Mouse (Mus musculus) frontal cortex, adult 2 months (tissue): ENCODE measurements around the gene Lrfn3. TPM values are rescaled to one million over a fixed set of nuclear protein-coding genes. Genes with fewer than 3 reads are reported as not detected.

Experiments
- DNase-seq, 2 experiments: peaks; one replicate each; pipeline ENCODE4 v3.0.0; 2022; ENCODE audit warnings: low spot score in 1 of 2; ENCODE audit errors: extremely low spot score in 1 of 2
- polyA plus RNA-seq: library from polyadenylated mRNA; depleted of rRNA; stranded (reverse); fragments of >200 nt; gene quantifications from 2 replicates; pipeline ENCODE4 v1.2.3, GENCODE M21; 2012; rRNA removed

Gene Lrfn3
- polyA plus RNA-seq = 19.8 and 22.2 TPM in 2 replicates

GRCm38 (mm10) chr7:30362652-30363343 is at the start of gene Lrfn3:
Gene Lrfn3, minus strand, starts transcription at chr7:30362772.
- peak in 1 of 2 experiments; percentile 80 for DNase-seq

- no peak for DNase-seq
Measured at GRCm38 (mm10) chr7:30411023-30411422, 48.5 kb upstream of the Lrfn3 start.

- no peak for DNase-seq
Measured at GRCm38 (mm10) chr7:30409789-30410188, 47.2 kb upstream of the Lrfn3 start.

- DNase-seq = no peak
Measured at GRCm38 (mm10) chr7:30408639-30409038, 46.1 kb upstream of the Lrfn3 start.

GRCm38 (mm10) chr7:30402343-30402742 is 39.8 kb upstream of the Lrfn3 start:
- no peak for DNase-seq

DNA sequence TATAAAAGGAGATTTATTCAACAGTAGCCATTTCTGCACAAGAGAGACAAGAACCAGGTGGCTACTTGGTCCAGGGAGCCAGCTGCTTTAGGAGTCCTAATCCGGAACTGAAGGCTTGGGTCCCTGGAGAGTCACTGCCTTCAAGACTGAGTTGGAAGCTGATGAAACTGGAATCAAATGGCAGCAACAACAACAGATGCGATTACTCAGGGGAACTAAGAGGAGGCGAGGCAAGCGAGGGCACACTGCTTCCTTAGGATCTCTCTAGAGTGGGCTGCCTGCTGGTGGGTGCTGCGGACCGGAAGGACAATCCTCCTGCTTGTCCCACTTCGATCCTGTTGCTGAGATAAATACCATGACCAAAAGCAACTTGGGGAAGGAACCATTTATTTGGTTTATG is 37.1 kb upstream of the Lrfn3 start:
- no peak for DNase-seq

DNA sequence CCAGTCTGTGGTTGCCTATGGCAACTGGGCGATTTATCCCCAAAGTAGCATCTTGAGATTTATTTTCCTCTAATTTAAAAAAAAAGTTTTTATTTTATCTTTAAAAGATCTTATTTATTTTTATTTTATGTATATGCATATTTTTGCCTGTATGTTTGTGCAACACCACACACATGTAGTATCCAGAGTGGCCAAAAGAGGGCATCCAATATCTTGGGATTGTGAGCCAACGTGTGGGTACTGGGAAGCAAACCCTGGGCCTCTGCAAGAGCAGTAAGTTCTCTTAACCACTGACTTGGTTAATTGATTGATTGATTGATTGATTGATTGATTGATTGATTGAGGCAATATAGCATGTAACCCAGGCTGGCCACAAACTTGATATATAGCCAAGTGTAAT is 32.3 kb upstream of the Lrfn3 start:
- DNase-seq = peak in 1 of 2 experiments; percentile 27

- peak in 1 of 2 experiments; percentile 18 for DNase-seq
Measured at GRCm38 (mm10) chr7:30394379-30394778, 31.8 kb upstream of the Lrfn3 start.

GRCm38 (mm10) chr7:30393631-30394030 is 31.1 kb upstream of the Lrfn3 start:
- DNase-seq = no peak

GRCm38 (mm10) chr7:30392746-30393520 is 30.4 kb upstream of the Lrfn3 start:
- no peak for DNase-seq

DNA sequence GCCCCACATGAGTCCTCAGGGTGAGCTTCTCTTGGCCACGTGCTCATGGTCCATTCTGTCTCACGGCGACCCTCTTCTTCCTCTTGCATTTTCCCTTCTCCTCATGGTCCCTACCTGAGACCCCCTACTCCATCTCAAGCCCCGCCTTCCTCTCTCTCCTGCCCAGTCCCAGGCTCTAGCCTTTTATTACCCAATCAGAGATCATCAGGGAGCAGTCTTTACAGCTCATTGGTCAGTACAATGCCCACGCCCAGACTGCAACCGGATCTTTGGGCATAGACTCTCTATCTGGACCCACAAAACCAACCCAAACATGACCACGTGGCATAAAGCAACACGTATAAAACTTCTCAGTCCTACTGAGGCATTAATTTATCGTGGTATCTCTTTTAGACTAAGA is 21.5 kb upstream of the Lrfn3 start:
- DNase-seq = no peak

GRCm38 (mm10) chr7:30380061-30380460 is 17.5 kb upstream of the Lrfn3 start:
- no peak for DNase-seq

- DNase-seq = peak; percentile 97 to 99
Measured at GRCm38 (mm10) chr7:30373501-30373962, 11.0 kb upstream of the Lrfn3 start.

GRCm38 (mm10) chr7:30367466-30367865 is 4.9 kb upstream of the Lrfn3 start:
- DNase-seq = no peak

- no peak for DNase-seq
Measured at GRCm38 (mm10) chr7:30363344-30363738, 769 bp upstream of the Lrfn3 start.

DNA sequence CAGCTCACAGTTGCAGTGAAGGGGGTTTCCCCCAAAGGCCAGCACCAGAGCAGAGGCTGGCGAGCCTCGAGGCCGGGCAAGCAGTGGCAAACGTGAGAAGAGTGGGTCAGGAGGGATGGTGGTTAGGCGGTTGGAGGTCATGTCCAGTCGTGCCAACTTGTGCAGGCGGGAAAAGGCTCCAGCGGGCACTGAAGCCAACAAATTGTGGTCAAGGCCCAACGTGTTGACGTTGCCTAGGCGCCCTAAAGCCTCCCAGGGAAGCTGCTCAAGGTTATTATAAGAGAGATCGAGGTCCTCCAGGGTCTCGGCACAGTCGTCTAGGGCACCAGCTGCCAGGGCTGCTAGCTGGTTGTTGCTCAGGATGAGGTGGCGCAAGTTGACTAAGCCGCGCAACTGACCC is 2.5 kb downstream of the Lrfn3 start:
- no peak for DNase-seq

- no peak for DNase-seq
Measured at GRCm38 (mm10) chr7:30359276-30359865, 3.2 kb downstream of the Lrfn3 start.

- no peak for DNase-seq
Measured at GRCm38 (mm10) chr7:30358378-30359186, 4.0 kb downstream of the Lrfn3 start.

GRCm38 (mm10) chr7:30354059-30354458 is 8.5 kb downstream of the Lrfn3 start:
- DNase-seq = no peak

- DNase-seq = peak; percentile 44 to 90
Measured at GRCm38 (mm10) chr7:30353279-30353822, 9.2 kb downstream of the Lrfn3 start.
